Mouse (Mus musculus): ENCODE data around the gene Selenov. TPM values are rescaled to one million over a fixed set of nuclear protein-coding genes. Genes with fewer than 3 reads are reported as not detected.
A peak's percentile ranks its signal among the peaks of the same experiment; 100 is the strongest.
"Not testable (repeated sequence)": the region's sequence is repeated elsewhere in the genome, so short reads cannot be mapped to it uniquely, and the experiment has no call there.

Selenov gene
- total RNA-seq, 2 experiments from 2014 or later, result 1.1 TPM; not detected in 1

GRCm38 (mm10) chr7:28294481-28294880, 3.5 kb upstream of the Selenov start:
- peak; percentile 84 for DNase-seq

DNA sequence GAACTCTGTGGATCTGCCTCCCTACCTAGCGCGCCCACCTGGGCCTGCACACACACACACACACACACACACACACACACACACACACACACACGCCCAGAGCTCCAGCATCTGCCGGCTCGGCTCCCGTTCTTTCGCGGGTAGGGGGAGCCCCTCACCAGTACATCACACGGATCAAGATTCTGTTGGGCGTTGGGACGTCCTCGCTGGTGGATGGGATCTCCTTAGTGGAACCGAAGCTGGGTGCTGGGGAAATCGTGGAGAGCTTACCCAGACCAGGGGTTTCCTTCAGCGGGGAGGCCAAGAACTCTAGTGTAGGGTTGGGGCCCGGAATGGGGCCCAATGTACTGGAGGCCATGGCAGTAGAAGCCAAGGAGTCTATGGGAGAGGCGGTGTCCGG, 821 bp downstream of the Selenov start:
- DNase-seq, result no peak

DNA sequence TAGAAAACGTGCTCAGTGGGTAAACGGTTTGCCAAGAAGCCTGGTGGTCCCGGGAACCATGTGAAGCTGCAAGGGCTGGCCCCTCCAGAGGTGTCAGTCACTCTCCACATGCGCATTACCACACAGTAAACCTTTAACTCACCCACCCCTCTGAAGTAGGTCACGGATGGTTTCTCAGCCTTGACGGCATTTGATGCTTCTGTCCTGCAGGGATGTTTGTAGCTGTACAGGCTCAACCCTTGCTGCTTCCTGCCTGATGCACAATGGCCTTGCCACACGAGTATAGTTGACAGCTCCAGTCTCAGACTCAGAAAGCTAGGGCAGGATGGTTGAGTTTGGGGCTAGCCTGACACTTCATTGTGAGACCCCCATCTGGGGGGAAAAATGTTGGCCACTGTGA, 10.4 kb downstream of the Selenov start:
- DNase-seq, result no peak

DNA sequence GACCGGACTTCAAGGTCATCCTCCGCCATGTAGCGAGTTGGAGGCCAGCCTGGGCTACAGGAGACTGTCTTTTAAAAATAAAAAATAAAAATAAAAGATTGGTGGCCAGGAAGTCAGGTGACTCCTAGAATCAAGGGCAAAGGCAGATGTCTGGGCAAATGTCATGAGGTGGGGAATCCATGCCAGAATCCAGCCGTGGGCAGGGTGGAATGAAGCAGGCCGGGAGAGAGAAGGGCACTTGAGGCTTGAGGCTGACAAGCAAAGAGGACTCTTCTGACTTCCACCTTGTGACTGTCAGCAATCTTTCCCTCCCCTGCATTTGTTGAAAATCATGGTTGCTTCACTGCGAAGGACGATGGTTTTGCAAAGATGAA, 12.7 kb downstream of the Selenov start:
- DNase-seq, result no peak

GRCm38 (mm10) chr7:28277615-28278278, 13.2 kb downstream of the Selenov start, which contains the start of gene Eid2b:
TSS of gene Eid2b (plus strand) at chr7:28277739.
- peak; percentile 97 for DNase-seq

GRCm38 (mm10) chr7:28277237-28277614, 13.8 kb downstream of the Selenov start:
- no peak for DNase-seq

DNA sequence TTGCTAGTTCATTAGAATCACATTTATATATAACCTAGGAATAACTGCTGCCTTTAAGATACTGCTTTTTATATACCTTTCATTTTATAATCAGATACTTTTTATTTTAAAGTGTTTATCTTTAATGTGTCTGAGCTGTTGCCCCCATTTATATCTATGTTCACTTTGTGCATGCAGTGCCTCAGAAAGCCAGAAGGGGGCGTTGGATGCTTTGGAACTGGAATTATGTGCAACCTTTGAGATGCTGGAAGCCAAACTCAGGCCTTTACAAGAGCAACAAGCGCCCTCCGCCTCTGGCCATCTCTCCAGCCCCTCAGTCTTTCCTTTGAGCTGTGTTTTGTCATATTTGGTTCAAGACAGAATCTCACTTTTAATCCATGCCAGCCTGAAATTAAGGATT, 19.2 kb downstream of the Selenov start:
- DNase-seq, result no peak

- no peak for DNase-seq
These were observed 21.6 kb downstream of the Selenov start for GRCm38 (mm10) chr7:28269355-28269754.

DNA sequence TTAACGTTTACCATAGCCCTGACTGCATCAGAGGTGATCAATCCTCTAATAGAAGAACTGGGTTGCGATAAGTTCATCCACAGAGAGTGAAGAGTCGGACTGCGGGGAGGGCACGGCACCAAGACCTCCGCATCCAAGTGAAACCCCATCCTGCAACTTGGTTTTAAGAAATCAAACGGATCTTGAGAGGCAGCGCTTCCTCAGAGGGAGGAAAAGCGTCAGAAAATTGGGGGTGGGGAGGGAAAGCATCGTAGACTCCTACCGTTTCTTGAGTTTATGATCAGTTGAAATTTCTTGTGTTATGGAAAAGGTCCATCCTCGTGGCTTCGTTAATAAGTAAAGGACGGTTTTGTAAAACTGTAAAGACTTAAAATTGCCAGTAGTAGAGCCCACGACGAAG, 22.4 kb downstream of the Selenov start:
- DNase-seq, result no peak

DNA sequence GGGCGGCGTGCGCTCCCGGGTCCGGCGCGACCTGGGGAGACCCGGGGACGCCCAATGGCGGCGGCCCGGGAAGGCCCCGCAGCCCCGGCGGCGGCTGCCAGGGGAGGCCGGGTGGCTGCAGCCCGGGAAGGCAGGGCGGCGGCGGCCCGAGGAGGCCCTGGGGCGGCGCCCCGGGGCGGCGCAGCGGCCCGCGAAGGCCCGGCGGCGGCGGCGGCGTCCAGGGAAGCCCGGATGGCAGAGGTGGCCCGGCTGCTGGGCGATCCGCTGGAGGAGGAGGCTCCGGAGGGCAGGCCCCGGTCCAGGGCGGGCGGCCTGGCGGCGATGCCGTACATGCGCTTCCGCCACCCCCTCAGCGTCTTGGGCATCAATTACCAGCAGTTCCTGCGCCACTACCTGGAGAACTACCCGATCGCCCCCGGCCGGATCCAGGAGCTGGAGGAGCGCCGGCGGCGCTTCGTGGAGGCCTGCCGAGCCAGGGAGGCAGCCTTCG, 22.9 kb downstream of the Selenov start:
- DNase-seq, result peak; percentile 76 to 83

DNA sequence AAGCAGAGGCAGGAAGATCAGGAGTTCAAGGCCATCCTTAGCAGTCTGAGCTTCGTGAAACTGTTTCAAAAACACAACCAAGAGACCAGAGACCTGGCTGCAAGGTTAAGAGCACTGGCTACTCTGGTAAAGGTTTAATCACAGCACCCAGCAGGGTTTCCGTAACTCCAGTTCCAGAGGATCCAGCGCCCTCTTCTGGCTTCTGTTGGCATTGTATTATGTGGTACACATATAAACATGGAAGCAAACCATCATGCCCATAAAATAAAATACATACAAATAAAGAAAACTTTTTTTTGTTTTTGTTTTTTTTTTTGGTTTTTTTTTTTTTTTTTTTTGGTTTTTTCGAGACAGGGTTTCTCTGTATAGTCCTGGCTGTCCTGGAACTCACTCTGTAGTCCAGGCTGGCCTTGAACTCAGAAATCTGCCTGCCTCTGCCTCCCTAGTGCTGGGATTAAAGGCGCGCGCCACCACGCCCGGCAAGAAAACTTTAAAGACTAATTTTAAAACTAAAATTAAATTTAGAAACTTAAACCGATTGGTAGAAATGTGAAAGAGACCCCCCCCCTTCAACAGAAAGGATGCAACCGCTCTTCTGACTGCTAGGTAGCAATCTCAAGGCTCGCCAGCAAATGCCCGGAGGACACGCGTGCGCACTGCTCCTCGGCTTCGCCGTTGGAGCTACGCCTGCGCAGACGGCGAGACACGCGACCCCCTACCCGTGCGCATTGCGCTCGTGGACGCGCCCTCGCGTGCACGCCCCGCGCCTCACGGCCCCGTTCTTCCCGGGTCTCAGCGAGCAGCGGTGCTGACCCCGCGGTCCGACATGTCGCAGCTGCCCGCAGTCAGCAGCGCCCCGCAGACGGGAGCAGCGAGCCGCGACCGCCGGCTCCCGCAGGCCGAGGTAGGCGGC, 23.6 kb downstream of the Selenov start, which contains the start of gene Eid2:
TSS of gene Eid2 (plus strand) at position 753 of the 913 bp plus-strand sequence.
- DNase-seq, result peak; percentile 92

- DNase-seq, result no peak
These were observed 25.6 kb downstream of the Selenov start for GRCm38 (mm10) chr7:28265391-28265790.

DNA sequence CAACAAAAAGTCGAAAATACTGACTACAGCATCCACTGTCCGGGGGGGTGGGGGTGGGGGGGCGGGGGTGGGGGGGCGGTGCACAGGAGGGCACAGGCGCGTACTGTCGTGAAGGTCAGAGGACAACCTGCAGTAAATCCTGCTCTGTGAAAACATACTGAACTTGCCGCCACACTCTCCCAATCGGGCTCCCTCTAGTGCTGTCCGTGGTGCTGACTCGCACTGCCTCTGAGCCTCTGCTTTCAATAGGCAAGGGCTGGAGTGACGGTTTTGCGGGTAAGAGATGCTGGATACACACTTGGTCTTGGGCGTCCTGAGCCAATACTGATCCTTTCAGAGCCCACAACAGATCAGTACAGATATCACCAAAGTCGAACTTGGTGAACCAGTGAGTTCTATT, 27.2 kb downstream of the Selenov start:
- peak; percentile 82 to 89 for DNase-seq

DNA sequence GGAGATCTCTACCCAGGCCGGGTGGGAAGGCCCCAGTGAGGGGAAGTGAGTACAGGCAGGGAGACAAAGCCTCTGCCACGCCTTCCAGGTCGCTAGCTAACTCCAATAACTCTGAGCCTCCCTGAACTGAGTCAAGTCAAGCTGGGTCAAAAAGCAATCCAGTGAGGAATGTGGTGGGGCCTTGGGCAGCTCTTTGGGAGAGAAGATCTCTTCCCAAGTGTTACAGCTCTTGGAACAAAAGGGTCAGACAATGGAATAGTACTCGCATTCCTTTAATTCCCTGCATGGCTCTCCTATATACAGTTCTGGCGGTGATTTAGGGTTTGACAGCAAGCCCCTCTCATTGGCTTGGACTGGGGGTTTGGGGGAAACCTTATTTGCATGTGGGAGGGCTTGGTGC, 28.1 kb downstream of the Selenov start:
- no peak for DNase-seq

GRCm38 (mm10) chr7:28255476-28255875, 35.5 kb downstream of the Selenov start:
- no peak for DNase-seq

GRCm38 (mm10) chr7:28254591-28254990, 36.4 kb downstream of the Selenov start:
- no peak for DNase-seq

DNA sequence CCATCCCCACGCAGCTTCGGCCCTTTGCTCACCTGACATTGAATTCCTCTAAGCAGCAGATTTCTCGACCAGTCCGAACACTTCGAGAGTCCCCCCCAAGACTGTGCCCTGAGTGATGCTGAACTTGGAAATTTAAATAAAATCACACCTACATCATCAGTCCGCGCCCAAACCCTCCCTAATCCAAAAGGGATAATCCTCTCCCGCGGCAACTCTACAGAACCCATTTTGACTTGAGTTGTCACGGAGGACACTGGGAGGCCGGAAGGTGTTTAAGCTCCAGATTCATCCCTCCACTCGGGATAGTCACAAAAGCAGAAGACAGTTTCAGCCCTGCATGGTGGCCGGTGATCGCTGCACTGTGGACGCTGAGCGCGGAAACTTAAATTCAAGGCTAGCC, 39.0 kb downstream of the Selenov start:
- no peak for DNase-seq

- no peak for DNase-seq
These were observed 42.0 kb downstream of the Selenov start for GRCm38 (mm10) chr7:28248957-28249356.

- not testable (repeated sequence) for DNase-seq
These were observed 47.0 kb downstream of the Selenov start for GRCm38 (mm10) chr7:28243943-28244342.
